Mouse (Mus musculus): ENCODE measurements around the gene Nanog. TPM values are rescaled to one million over a fixed set of nuclear protein-coding genes. Genes with fewer than 3 reads are reported as not detected.

The Nanog gene
- polyA plus RNA-seq (2012; ENCODE audit: low replicate concordance): not detected in 2 replicates

GRCm38 (mm10) chr6:122707036-122707800, at the start of gene Nanog:
Nanog (plus strand) TSS chr6:122707489.

Other genes with a start within 250 kb of the Nanog start
- gene Rimklb, start 208.7 kb upstream of the Nanog start, polyA plus RNA-seq (2012; ENCODE audit: low replicate concordance): 0.05 TPM in 1 of 2 replicates, not detected in the other
- not detected in 2 replicates for gene Mfap5, start 201.6 kb upstream of the Nanog start, polyA plus RNA-seq (2012; ENCODE audit: low replicate concordance)
- 0.16 and 1.1 TPM in 2 replicates for gene Aicda, start 153.7 kb upstream of the Nanog start, polyA plus RNA-seq (2012; ENCODE audit: low replicate concordance)
- 7.9 and 8.9 TPM in 2 replicates for gene Apobec1, start 105.0 kb upstream of the Nanog start, polyA plus RNA-seq (2012; ENCODE audit: low replicate concordance)
- gene Gdf3, start 97.4 kb upstream of the Nanog start, polyA plus RNA-seq (2012; ENCODE audit: low replicate concordance): 0.48 TPM in 1 of 2 replicates, not detected in the other
- not detected in 2 replicates for gene Dppa3, start 81.1 kb upstream of the Nanog start, polyA plus RNA-seq (2012; ENCODE audit: low replicate concordance)
- 20.4 and 22.0 TPM in 2 replicates for gene Slc2a3, start 94.2 kb downstream of the Nanog start, polyA plus RNA-seq (2012; ENCODE audit: low replicate concordance)
- 75.7 and 155 TPM in 2 replicates for gene Foxj2, start 112.4 kb downstream of the Nanog start, polyA plus RNA-seq (2012; ENCODE audit: low replicate concordance)
- 0.10 and 0.12 TPM in 2 replicates for gene C3ar1, start 148.7 kb downstream of the Nanog start, polyA plus RNA-seq (2012; ENCODE audit: low replicate concordance)
- 14.5 and 27.2 TPM in 2 replicates for gene Necap1, start 167.0 kb downstream of the Nanog start, polyA plus RNA-seq (2012; ENCODE audit: low replicate concordance)
- 1.5 and 4.9 TPM in 2 replicates for gene Clec4a1, start 214.4 kb downstream of the Nanog start, polyA plus RNA-seq (2012; ENCODE audit: low replicate concordance)
- 1.2 and 4.8 TPM in 2 replicates for gene Clec4a3, start 245.0 kb downstream of the Nanog start, polyA plus RNA-seq (2012; ENCODE audit: low replicate concordance)